Mouse (Mus musculus): ENCODE data around the gene Arl4d.

GRCm38 (mm10) chr11:101665636-101665992, 273 bp downstream of the Arl4d start:
- TF ChIP-seq CTCF (IDR thresholded peaks at IDR 0.05; ENCODE audit: borderline replicate concordance, control insufficient read depth, extremely low read depth, insufficient read depth, low read length, poor library complexity) (no peak), POLR2A (IDR thresholded peaks at IDR 0.05; ENCODE audit: control insufficient read depth, extremely low read depth, insufficient read depth, low read length, poor library complexity) (no peak)

Measured in thymus, adult 2 months (tissue).